Mouse (Mus musculus) intestine, embryonic 15.5 days (tissue): ENCODE measurements around the gene Dnase1l2. TPM values are rescaled to one million over a fixed set of nuclear protein-coding genes. Genes with fewer than 3 reads are reported as not detected.

Source experiments
- ATAC-seq: fragments of 200-750 bp; cut with Nextera tagmentation; 2 replicates; pipeline ENCODE4 v1.8.0; 2017; ENCODE audit warnings: moderate TSS enrichment, moderate library complexity
- H3K27ac ChIP-seq: fragments of 300-500 bp; sonication (generic); 2 replicates; pipeline ENCODE4 v1.5.1; 2015; ENCODE audit warnings: mild to moderate bottlenecking, inconsistent platforms
- H3K27me3 ChIP-seq: fragments of 300-500 bp; sonication (generic); replicated peaks from 2 replicates; pipeline ENCODE4 v1.6.1; 2015; ENCODE audit warnings: inconsistent platforms
- H3K36me3 ChIP-seq: fragments of 300-500 bp; sonication (generic); 2 replicates; pipeline ENCODE4 v1.6.1; 2015; ENCODE audit warnings: inconsistent platforms
- H3K4me1 ChIP-seq: fragments of 300-500 bp; sonication (generic); replicated peaks from 2 replicates; pipeline ENCODE4 v1.6.1; 2015; ENCODE audit warnings: inconsistent platforms
- H3K4me2 ChIP-seq: fragments of 300-500 bp; sonication (generic); replicated peaks from 2 replicates; pipeline ENCODE4 v1.6.1; 2015; ENCODE audit warnings: mild to moderate bottlenecking, inconsistent platforms
- H3K4me3 ChIP-seq: fragments of 300-500 bp; sonication (generic); replicated peaks from 2 replicates; pipeline ENCODE4 v1.5.1; 2015; ENCODE audit warnings: inconsistent platforms
- H3K9ac ChIP-seq: fragments of 300-500 bp; sonication (generic); 2 replicates; pipeline ENCODE4 v1.6.1; 2015; ENCODE audit warnings: inconsistent platforms
- H3K9me3 ChIP-seq: fragments of 300-500 bp; sonication (generic); 2 replicates; pipeline ENCODE4 v1.6.1; 2016; ENCODE audit warnings: inconsistent platforms
- WGBS: fragments of 180-500 bp; shearing (Covaris S2); methylation state at CpG from one replicate; pipeline ENCODE4 v1.1.7; 2015; 5-methylcytosine and 5-hydroxymethylcytosine counted together
- polyA plus RNA-seq: library from polyadenylated mRNA; unstranded; fragments of >200 nt; fragmentation: Nextera tagmentation; extraction: Ambion mirVana; gene quantifications from 2 replicates; pipeline ENCODE4 v1.2.1, GENCODE M21; 2015

Gene Dnase1l2
- polyA plus RNA-seq, 1 experiment from 2014 or later = 1.4 TPM

DNA sequence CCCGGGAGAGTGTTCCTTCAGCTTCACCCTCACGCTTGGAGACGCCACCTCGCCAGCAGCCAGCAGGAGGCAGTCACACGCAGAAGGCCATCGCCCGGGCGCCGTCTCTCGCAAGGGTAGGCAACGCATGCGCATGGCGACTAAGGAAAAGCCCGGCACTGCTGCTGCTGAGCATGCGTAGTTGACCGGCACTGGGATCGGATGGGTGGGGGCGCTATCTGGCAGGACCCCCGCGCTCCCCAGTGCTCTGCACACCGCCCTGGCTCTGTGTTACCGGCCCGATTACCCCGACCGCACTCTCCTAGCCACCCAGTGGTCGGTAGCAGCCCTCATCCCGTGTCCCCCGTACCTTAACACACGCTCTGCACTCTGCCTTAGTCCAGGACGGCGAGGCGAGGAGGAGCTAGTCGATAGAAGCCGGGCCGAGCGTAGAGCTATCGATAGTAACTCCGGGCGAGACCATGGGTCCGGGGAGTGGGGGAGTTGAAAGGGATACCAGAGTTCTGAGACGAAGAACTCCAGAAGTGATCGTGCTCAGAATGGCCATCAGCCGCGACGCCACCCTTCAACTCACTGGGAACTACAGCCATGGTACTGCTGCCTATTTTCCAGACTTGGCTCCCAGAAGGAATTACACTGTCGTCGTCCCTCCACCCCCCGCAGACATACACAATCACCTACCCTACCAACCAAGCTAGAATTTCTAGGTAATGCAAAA is 35.9 kb upstream of the Dnase1l2 start, which contains the start of gene Mlst8:
TSS of gene Mlst8 (minus strand) at position 416 of the 718 bp plus-strand sequence.
- peak; percentile 95 for ATAC-seq
- Histone ChIP-seq H3K4me3 (peak within 1 kb of the TSS; percentile 70), H3K36me3 (peaks cover 22% of the 10 kb centered on the region), H3K9me3 (no peaks in the 10 kb centered on the region), H3K9ac (peak within 1 kb of the TSS; percentile 78), H3K4me2 (peak within 1 kb of the TSS; percentile 76), H3K27ac (peak within 1 kb of the TSS; percentile 89), H3K4me1 (peaks cover 24% of the 10 kb centered on the region), H3K27me3 (no peaks in the 10 kb centered on the region)
- WGBS = under 1% methylated on average over 48 of the region's 48 CpGs

DNA sequence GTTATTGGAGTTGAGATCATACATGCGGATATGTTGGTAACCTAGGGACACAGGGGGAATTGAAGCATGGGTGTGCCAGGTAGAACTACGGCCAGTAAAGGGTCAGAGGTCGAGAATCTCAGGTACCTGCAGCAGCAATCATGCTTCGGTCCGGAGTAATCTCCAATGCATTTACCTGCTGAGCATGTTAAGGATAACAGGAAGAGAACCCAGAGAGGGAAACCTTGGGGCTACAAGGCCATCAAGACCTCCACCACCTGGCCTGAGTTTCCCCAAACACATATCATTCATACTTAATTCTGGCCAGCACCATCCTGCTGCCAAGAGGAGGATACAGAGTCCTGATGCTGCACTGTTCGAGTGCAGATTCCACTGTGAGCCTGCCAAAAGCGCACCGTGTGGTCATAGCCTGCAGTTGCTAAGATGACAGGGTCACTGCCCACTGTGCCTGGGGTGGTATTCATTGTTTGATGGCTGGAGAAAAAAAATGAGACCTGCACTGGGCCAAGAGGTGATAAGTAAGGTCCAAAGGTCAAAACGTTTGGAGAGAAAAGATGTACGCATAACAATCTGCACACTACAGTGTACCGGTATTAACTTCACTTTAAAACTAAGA is 35.2 kb upstream of the Dnase1l2 start:
- H3K9me3 ChIP-seq = no peaks in the 10 kb centered on the region
- peaks cover 31% of the 10 kb centered on the region for H3K4me1 ChIP-seq
- ATAC-seq = peak; percentile 10
- peak overlapping the region; percentile 70 for H3K4me3 ChIP-seq
- peaks cover 22% of the 10 kb centered on the region for H3K36me3 ChIP-seq
- H3K9ac ChIP-seq = peak overlapping the region; percentile 78
- H3K4me2 ChIP-seq = peak overlapping the region; percentile 76
- no peaks in the 10 kb centered on the region for H3K27me3 ChIP-seq
- H3K27ac ChIP-seq = no peak overlapping the region
- 36% methylated on average over 11 of the region's 11 CpGs for WGBS

DNA sequence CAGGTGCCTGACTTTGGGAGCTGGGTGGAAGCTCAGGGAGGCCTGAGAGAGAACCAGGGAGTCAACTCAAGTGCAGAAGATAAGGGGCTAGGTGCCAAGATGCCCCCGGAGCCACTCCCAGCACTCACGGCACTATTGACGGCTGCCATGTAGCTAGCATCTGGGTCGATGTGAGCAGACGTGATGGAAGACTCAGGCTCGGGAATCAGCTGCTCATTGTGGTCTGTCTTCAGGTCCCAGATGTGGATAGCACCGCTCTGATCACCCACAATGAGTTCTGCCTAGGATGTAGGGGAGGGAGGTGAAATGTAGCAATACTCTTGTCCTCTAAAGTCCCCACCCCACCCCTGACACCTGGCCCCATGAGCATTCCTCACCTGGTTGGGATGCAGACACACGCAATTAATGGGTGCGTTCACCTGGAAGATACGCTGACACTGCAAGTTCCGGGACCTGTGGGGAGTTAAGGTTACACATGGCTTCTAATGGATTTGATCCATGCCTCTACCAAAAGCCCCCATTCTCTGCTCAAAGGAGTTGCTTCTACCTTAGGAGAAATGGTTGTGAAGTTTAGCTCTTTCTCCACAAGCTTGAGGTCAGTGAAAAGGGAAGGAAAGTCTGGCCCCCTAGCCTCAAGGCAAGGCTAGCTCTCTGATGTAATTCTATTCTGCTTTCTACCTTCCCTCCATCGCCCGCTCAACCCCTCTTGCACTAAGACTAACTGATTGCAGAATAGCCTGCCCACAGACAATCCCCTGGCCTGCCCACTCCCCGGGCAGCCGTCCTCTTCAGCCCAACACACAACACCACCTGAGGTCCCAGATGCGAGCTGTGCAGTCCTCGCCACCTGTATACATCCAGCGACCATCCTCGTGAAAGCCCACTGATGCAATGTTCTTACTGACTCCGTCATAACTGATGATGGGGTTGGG is 34.4 kb upstream of the Dnase1l2 start:
- Histone ChIP-seq H3K9me3 (no peaks in the 10 kb centered on the region), H3K36me3 (peaks cover 22% of the 10 kb centered on the region), H3K27me3 (no peaks in the 10 kb centered on the region), H3K4me3 (no peak overlapping the region; the same call in 1 of the 2 replicates), H3K4me2 (peak overlapping the region; percentile 76), H3K4me1 (peaks cover 38% of the 10 kb centered on the region), H3K27ac (no peak overlapping the region), H3K9ac (no peak overlapping the region)
- 89% methylated on average over 20 of the region's 20 CpGs for WGBS
- ATAC-seq = no peak

DNA sequence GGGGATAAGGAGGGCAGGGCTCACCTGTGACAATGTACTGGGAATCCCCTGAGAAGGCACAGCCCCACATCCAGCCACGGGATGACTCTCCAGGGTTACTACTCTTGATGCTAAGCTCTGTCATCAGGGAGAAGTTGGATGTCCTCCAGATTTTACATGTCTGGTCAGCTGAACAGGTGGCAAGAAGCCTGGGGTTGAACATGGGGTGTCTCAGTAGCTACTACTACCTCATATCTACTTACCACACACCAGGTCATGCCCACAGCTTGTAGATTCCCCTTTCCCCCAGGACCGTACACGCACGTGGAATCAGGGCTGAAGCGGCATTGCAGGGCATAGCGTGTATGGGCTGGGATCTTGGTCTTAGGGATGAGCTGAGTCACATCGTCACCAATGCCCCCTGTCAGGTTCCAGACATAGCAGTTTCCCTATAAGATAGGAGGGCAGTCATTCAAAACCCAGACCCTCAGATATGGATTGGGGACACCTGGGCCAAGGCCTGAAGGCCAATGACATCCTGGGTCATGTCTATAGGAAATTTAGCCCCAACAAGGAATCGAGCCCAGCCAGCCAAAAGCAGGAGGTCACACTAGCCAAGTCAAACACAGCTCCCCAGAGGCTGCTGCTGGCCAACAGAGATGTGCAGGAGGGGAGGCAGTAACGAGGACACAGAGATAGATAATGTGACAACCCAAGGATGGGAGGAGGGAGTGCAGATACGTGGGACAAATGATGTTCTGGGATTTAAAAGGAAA is 33.3 kb upstream of the Dnase1l2 start:
- peaks cover 22% of the 10 kb centered on the region for H3K36me3 ChIP-seq
- 94% methylated on average over 10 of the region's 10 CpGs for WGBS
- no peaks in the 10 kb centered on the region for H3K27me3 ChIP-seq
- H3K4me3 ChIP-seq = no peak overlapping the region
- no peak overlapping the region for H3K27ac ChIP-seq
- no peak overlapping the region for H3K9ac ChIP-seq
- H3K9me3 ChIP-seq = no peaks in the 10 kb centered on the region
- no peak for ATAC-seq
- H3K4me2 ChIP-seq = no peak overlapping the region
- peaks cover 47% of the 10 kb centered on the region for H3K4me1 ChIP-seq

DNA sequence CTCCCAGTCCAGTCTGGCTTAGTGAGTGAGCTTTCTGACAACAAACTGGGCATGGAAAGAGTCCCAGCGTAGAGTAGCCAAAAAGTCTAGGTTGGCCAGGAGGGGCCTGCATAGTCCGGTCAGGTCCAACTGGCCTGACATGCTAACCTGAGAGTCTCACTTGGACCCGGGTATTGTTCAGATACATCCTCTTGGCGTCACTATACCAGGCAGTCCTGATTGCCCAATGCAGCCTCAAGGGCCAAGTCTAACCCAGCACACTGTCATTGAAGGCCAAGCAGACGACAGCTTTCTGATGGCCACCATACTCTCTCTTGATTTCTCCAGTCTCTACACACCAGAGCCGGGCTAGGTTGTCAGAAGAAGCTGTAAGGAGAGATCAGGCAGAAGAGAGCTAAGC is 32.7 kb upstream of the Dnase1l2 start:
- Histone ChIP-seq H3K36me3 (peaks cover 22% of the 10 kb centered on the region), H3K4me1 (peaks cover 52% of the 10 kb centered on the region)

DNA sequence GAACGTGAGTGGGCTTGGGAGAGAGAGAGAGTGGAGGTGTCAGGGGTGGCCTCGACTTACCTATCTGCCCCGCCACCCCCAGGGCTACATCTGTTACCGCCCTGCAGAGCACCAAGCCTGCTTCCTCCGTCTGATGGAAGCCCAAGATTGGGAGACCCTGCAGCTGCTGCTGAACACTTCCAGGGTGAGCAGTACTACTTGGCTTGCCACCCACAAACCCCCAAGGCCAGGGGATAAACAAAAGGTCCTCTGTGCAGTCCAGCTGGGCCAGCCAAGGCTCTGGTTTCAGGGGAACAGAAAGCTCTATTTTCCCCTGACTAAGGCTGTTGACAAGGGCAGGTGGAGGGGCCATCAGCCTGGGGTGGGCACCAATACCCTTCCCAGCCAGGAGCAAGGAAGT is 31.7 kb upstream of the Dnase1l2 start:
- no peak overlapping the region for H3K4me3 ChIP-seq
- 0 out of 2 replicates have a peak overlapping the region, but pooled peaks have one; percentile 78 for H3K27ac ChIP-seq
- peaks cover 22% of the 10 kb centered on the region for H3K36me3 ChIP-seq
- H3K4me1 ChIP-seq = peaks cover 44% of the 10 kb centered on the region
- 75% methylated on average over 5 of the region's 5 CpGs for WGBS
- no peak overlapping the region for H3K9ac ChIP-seq
- H3K27me3 ChIP-seq = no peaks in the 10 kb centered on the region
- ATAC-seq = no peak
- no peaks in the 10 kb centered on the region for H3K9me3 ChIP-seq
- no peak overlapping the region for H3K4me2 ChIP-seq

More for the DNA sequence above, 32.7 kb upstream of the Dnase1l2 start:
- H3K27ac ChIP-seq = no peak overlapping the region
- H3K27me3 ChIP-seq = no peaks in the 10 kb centered on the region
- H3K4me3 ChIP-seq = no peak overlapping the region
- no peaks in the 10 kb centered on the region for H3K9me3 ChIP-seq
- WGBS = 92% methylated on average over 6 of the region's 6 CpGs
- H3K9ac ChIP-seq = no peak overlapping the region
- ATAC-seq = no peak
- H3K4me2 ChIP-seq = no peak overlapping the region

DNA sequence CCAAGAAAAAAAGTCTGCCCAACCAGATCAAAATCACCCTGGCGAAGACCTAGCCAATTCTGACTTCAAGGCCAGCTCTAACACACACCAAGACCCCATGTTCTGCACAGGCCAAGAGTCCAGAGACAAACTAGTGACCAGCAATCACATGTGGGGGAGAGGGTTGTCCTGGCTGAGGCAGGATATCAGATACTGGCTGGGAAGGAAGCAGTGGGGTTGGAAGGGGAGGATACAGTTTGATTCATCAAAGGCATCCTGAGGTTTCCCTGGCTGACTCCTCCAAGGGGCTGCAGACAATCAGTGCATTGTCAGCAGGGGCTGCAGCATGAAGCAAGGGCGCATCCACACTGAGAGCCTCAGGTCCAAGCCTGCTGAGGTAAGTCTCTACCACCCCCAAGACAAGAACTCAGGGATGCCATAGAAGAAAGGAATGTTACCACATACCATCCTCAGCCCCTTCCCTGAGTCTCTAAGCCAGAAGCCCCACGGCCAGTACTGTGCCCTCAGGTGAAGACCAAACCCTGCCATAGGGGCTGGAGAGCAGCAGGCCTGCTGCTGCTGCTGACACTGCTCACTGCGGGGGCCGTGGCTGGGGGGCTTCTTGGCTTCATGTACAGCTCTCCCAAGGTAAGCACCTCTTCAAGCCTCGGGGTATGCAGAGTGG is 30.8 kb upstream of the Dnase1l2 start, which contains the start of gene Bricd5:
TSS of gene Bricd5 (plus strand) at position 273 of the 664 bp plus-strand sequence.
- peak within 1 kb of the TSS; percentile 12; the same call in 1 of the 2 replicates for H3K9ac ChIP-seq
- 0 out of 2 replicates have a peak within 1 kb of the TSS, but pooled peaks have one; percentile 84 for H3K4me3 ChIP-seq
- H3K36me3 ChIP-seq = peaks cover 22% of the 10 kb centered on the region
- no peak for ATAC-seq
- H3K4me2 ChIP-seq = peak within 1 kb of the TSS; percentile 96
- H3K27me3 ChIP-seq = no peaks in the 10 kb centered on the region
- 82% methylated on average over 6 of the region's 6 CpGs for WGBS
- H3K27ac ChIP-seq = peak within 1 kb of the TSS; percentile 78
- no peaks in the 10 kb centered on the region for H3K9me3 ChIP-seq
- peaks cover 44% of the 10 kb centered on the region for H3K4me1 ChIP-seq

DNA sequence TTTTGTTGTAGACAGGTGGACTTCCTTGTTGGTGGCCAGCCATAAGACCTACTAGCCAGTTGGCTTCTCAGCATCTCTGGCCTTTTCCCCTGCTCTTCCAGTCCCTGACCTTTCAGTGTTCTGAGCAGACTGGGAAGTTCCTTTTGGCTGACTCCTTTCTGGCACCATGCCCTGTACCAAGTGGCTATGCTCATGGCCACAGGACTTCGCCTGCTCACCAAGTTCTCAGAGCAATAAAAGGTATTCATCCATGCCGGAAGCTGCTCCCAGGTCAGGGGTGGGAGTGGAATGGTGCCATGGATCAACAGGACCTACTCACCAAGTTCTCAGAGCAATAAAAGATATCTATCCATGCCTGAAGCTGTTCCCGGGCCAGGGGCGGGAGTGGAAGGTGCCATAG is 29.6 kb upstream of the Dnase1l2 start:
- H3K27ac ChIP-seq = peak overlapping the region; percentile 78
- 60% methylated on average over 4 of the region's 4 CpGs for WGBS
- peak; percentile 41 for ATAC-seq

DNA sequence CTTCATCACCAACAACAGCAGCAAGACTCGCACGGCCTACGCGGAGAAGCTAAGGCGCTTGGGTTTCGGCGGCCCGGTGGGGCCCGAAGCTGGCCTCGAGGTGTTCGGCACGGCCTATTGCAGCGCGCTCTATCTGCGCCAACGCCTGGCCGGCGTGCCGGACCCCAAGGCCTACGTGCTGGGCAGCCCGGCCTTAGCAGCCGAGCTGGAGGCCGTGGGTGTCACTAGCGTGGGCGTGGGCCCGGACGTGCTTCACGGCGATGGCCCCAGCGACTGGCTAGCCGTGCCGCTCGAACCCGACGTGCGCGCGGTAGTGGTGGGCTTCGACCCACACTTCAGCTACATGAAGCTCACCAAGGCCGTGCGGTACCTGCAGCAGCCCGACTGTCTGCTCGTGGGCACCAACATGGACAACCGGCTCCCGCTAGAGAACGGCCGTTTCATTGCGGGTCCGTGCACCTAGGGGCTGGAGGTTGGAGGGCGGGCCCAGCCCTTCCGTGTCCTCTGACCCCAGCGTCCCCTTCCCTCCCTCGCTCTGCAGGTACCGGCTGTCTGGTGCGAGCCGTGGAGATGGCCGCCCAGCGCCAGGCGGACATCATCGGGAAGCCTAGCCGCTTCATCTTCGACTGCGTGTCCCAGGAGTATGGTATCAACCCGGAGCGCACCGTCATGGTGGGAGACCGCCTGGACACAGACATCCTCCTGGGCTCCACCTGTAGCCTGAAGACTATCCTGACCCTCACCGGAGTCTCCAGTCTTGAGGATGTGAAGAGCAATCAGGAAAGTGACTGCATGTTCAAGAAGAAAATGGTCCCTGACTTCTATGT is 28.0 kb upstream of the Dnase1l2 start:
- H3K36me3 ChIP-seq = peaks cover 15% of the 10 kb centered on the region
- no peaks in the 10 kb centered on the region for H3K9me3 ChIP-seq
- under 1% methylated on average over 68 of the region's 68 CpGs for WGBS
- H3K4me1 ChIP-seq = peaks cover 36% of the 10 kb centered on the region
- peak; percentile 26 for ATAC-seq
- peak overlapping the region; percentile 94 for H3K9ac ChIP-seq
- H3K4me3 ChIP-seq = peak overlapping the region; percentile 84
- peak overlapping the region; percentile 96 for H3K4me2 ChIP-seq
- peak overlapping the region; percentile 90 for H3K27ac ChIP-seq
- H3K27me3 ChIP-seq = no peaks in the 10 kb centered on the region

More for the DNA sequence above, 29.6 kb upstream of the Dnase1l2 start:
- Histone ChIP-seq H3K4me3 (peak overlapping the region; percentile 84), H3K4me2 (peak overlapping the region; percentile 96), H3K9ac (peak overlapping the region; percentile 12; the same call in 1 of the 2 replicates), H3K36me3 (peaks cover 22% of the 10 kb centered on the region), H3K4me1 (peaks cover 36% of the 10 kb centered on the region), H3K9me3 (no peaks in the 10 kb centered on the region), H3K27me3 (no peaks in the 10 kb centered on the region)

DNA sequence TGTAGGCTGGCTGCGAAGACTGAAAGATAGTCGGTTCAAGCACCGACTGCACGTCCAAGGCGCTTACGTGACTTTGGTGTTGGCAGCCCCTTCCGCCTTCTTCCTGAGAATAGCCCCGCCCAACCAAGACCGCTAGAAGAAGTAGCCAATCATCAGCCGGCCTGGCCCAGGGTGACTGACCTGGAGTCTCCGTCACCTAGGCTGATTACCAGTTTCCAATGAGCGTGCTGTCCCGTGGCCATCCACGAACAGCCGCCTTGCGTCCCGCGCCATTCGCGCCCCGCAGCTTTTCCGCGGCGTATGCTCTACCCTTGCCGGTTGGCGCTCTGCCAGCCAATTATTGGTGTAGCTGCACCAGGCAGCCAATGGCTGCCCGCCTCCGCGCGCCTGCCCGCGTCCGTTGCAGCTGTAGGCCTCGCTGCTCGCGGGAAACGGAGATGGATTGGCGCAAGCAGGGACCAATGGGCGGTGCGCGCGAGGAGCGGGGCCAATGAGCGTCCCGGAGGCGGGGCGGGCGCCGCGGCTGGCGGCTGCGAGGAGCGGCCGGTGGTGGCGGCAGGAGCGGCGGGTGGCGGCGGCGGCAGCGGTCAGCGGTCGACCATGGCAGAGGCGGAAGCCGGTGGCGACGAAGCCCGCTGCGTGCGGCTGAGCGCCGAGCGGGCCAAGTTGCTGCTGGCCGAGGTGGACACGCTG is 27.2 kb upstream of the Dnase1l2 start, which contains the start of the genes E4f1 and Pgp:
TSS of gene E4f1 (minus strand) at position 404 of the 693 bp plus-strand sequence.
TSS of gene Pgp (plus strand) at position 483 of the 693 bp plus-strand sequence.
- Histone ChIP-seq H3K27me3 (no peaks in the 10 kb centered on the region), H3K4me1 (peaks cover 36% of the 10 kb centered on the region), H3K9me3 (no peaks in the 10 kb centered on the region), H3K9ac (peak within 1 kb of the TSS; percentile 94), H3K4me2 (peak within 1 kb of the TSS; percentile 96), H3K27ac (peak within 1 kb of the TSS; percentile 90), H3K4me3 (peak within 1 kb of the TSS; percentile 84), H3K36me3 (peaks cover 8% of the 10 kb centered on the region)
- under 1% methylated on average over 68 of the region's 75 CpGs for whole genome bisulfite sequencing
- ATAC-seq = peak; percentile 96
